Mouse (Mus musculus) cerebellum, adult 9-11 months (tissue): ENCODE data around the gene Slco2b1.
"Not testable (repeated sequence)": the region's sequence is repeated elsewhere in the genome, so short reads cannot be mapped to it uniquely, and the experiment has no call there.

Experiments used
- DNase-seq: peaks from one replicate; pipeline ENCODE4 v3.0.0; 2022

Gene Slco2b1

GRCm38 (mm10) chr7:99711166-99711565, at the start of gene Slco2b1:
TSS of gene Slco2b1 (minus strand) at chr7:99711340.
- DNase-seq, result no peak

GRCm38 (mm10) chr7:99739276-99739675, 28.1 kb upstream of the Slco2b1 start:
- DNase-seq, result no peak

- not testable (repeated sequence) for DNase-seq
Observed at GRCm38 (mm10) chr7:99735491-99735890, 24.4 kb upstream of the Slco2b1 start.

GRCm38 (mm10) chr7:99734612-99735011, 23.5 kb upstream of the Slco2b1 start:
- DNase-seq, result no peak

- no peak for DNase-seq
Observed at GRCm38 (mm10) chr7:99729973-99730372, 18.8 kb upstream of the Slco2b1 start, which contains the start of gene Olfr520. TSS of gene Olfr520 (plus strand) at chr7:99730273.

GRCm38 (mm10) chr7:99716536-99716935, 5.4 kb upstream of the Slco2b1 start:
- DNase-seq, result no peak

- DNase-seq, result no peak
Observed at GRCm38 (mm10) chr7:99712431-99712830, 1.3 kb upstream of the Slco2b1 start.

- DNase-seq, result peak; percentile 61
Observed at GRCm38 (mm10) chr7:99710476-99710875, 664 bp downstream of the Slco2b1 start.

GRCm38 (mm10) chr7:99709992-99710391, 1.1 kb downstream of the Slco2b1 start:
- DNase-seq, result no peak

GRCm38 (mm10) chr7:99708750-99709149, 2.4 kb downstream of the Slco2b1 start:
- DNase-seq, result peak; percentile 28

- peak; percentile 73 for DNase-seq
Observed at GRCm38 (mm10) chr7:99708301-99708721, 2.8 kb downstream of the Slco2b1 start.

- DNase-seq, result no peak
Observed at GRCm38 (mm10) chr7:99707671-99708070, 3.5 kb downstream of the Slco2b1 start.

GRCm38 (mm10) chr7:99707038-99707595, 4.0 kb downstream of the Slco2b1 start:
- DNase-seq, result peak; percentile 25

- no peak for DNase-seq
Observed at GRCm38 (mm10) chr7:99706341-99707037, 4.7 kb downstream of the Slco2b1 start.

GRCm38 (mm10) chr7:99704736-99705519, 6.2 kb downstream of the Slco2b1 start:
- no peak for DNase-seq

- no peak for DNase-seq
Observed at GRCm38 (mm10) chr7:99702201-99702600, 8.9 kb downstream of the Slco2b1 start.

GRCm38 (mm10) chr7:99700641-99701040, 10.5 kb downstream of the Slco2b1 start:
- DNase-seq, result no peak

- DNase-seq, result no peak
Observed at GRCm38 (mm10) chr7:99699709-99700151, 11.4 kb downstream of the Slco2b1 start.

- DNase-seq, result no peak
Observed at GRCm38 (mm10) chr7:99699106-99699505, 12.0 kb downstream of the Slco2b1 start.

- DNase-seq, result peak; percentile 78
Observed at GRCm38 (mm10) chr7:99698576-99698975, 12.6 kb downstream of the Slco2b1 start.

GRCm38 (mm10) chr7:99695471-99696057, 15.6 kb downstream of the Slco2b1 start:
- DNase-seq, result no peak

GRCm38 (mm10) chr7:99694424-99694823, 16.7 kb downstream of the Slco2b1 start:
- not testable (repeated sequence) for DNase-seq

GRCm38 (mm10) chr7:99693976-99694375, 17.2 kb downstream of the Slco2b1 start:
- DNase-seq, result no peak
